Mouse (Mus musculus): ENCODE measurements around the gene Sap30l. TPM values are rescaled to one million over a fixed set of nuclear protein-coding genes. Genes with fewer than 3 reads are reported as not detected.

Sap30l gene
- polyA plus RNA-seq, 1 experiment from 2014 or later = 8.5 TPM

DNA sequence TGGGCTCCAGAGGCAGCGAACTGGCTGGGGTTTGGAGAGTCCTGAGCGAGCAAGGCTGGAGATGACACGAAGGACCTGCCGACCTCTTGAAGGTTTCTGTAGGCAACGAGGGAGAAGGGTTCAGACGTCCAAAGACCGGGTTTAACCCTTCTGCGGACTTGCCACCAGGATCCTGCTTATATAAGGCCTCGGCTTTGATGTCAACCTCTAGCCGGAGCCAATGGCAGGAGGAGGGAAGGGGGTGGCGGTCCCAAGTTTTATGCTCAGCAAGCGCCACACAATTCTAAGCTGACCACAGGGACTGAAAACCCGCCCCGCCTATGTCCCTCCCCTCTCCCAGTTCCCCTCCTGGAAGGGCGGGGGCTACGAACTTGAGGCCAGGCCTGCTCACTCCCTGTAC, 30.4 kb downstream of the Sap30l start:
- ATAC-seq (no peak), DNase-seq (ENCODE audit: low spot score) (no peak)
- 8% methylated on average over 16 of the region's 16 CpGs for WGBS
- no peak overlapping the region for H3K4me3 ChIP-seq (ENCODE audit: low read depth, low read length)
- no peaks in the 10 kb centered on the region for H3K9me3 ChIP-seq (replicated peaks; ENCODE audit: control insufficient read depth, low read length)
- H3K4me2 ChIP-seq (ENCODE audit: low read length) = no peak overlapping the region
- H3K27me3 ChIP-seq (replicated peaks; ENCODE audit: control insufficient read depth, insufficient read depth, low read length) = peaks cover 83% of the 10 kb centered on the region
- H3K4me1 ChIP-seq (ENCODE audit: control insufficient read depth, insufficient read depth, low read length) = peaks cover 5% of the 10 kb centered on the region; the same call in 1 of the 2 replicates
- H3K27ac ChIP-seq (ENCODE audit: low read depth, low read length) = no peak overlapping the region
- H3K36me3 ChIP-seq (ENCODE audit: control insufficient read depth, insufficient read depth, low read length) = no peaks in the 10 kb centered on the region
- H3K9ac ChIP-seq (ENCODE audit: low read length) = no peak overlapping the region

DNA sequence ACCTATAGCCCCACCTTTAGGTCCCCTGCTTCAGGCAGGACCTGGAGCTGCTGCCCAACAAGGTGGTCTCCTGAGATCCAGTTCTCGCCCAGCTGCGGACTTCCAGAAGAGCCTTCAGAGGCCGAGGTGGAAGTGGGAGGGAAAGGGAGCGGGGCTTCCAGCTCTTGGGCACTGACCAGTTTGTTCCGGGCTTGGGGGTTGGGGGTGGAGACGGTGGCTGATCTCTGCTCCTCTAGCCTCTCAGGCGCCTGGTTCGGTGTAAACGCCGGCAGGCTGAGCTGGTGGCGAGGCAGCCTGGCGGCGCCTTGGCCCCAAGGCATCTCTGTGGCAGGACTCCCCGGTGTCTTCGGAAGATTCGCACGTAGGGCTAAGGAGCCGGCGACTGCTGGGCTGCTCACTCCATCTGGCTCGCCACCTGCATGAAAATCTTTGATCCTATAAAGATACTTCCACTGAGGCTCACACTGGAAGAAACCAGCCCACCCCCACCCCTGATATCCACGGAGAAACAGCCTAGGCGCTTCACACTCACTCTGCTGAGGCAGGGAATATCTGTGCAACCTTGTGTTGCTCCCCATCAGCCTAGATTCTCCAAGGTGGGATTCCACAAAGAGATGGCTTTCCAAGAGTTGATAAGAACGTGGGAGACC, 31.2 kb downstream of the Sap30l start, which contains the start of gene Hand1:
Hand1 (minus strand) TSS at position 267 of the 650 bp plus-strand sequence.
- WGBS = 3% methylated on average over 23 of the region's 23 CpGs
- Histone ChIP-seq H3K27ac (ENCODE audit: low read depth, low read length) (no peak within 1 kb of the TSS), H3K9me3 (replicated peaks; ENCODE audit: control insufficient read depth, low read length) (no peaks in the 10 kb centered on the region), H3K27me3 (replicated peaks; ENCODE audit: control insufficient read depth, insufficient read depth, low read length) (peaks cover 80% of the 10 kb centered on the region), H3K4me3 (ENCODE audit: low read depth, low read length) (no peak within 1 kb of the TSS), H3K4me2 (ENCODE audit: low read length) (no peak within 1 kb of the TSS), H3K9ac (ENCODE audit: low read length) (no peak within 1 kb of the TSS), H3K4me1 (ENCODE audit: control insufficient read depth, insufficient read depth, low read length) (peaks cover 2% of the 10 kb centered on the region; the same call in 1 of the 2 replicates), H3K36me3 (ENCODE audit: control insufficient read depth, insufficient read depth, low read length) (no peaks in the 10 kb centered on the region)
- ATAC-seq = no peak
- DNase-seq (ENCODE audit: low spot score) = no peak

DNA sequence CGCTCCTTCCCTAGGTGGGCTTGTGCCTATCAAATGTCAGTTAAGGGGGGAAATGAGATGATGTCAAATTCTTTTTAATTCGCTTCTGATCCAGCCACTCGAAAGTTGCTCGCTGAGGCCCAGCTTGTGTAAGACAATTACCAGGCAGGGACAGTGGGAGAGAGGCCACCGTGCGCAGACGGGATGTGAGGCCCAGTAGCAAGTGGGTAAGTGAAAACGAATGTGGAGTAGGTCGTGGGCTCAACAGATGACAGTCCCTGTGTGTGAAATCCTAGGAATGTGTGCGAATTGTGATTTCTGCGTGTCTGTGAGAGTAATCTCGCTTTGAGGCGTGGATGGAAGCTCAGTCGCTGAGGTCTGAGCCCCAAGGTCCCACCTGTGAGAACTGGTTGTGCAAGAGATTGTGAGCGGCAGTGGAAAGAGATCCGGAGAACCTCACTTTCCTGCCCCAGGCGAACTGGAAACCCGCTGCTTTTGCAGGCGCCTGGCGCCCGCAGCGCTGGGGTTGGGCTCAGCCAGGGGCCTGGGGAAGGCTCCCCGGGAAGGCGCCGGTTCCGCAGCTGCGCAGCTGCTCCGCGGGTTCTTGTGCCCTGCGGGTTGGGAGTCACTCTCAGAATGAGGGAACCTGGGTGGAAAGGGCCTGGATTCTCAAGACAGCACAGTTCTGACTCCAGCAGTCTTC, 32.0 kb downstream of the Sap30l start:
- Histone ChIP-seq H3K9ac (ENCODE audit: low read length) (no peak overlapping the region), H3K36me3 (ENCODE audit: control insufficient read depth, insufficient read depth, low read length) (no peaks in the 10 kb centered on the region), H3K4me3 (ENCODE audit: low read depth, low read length) (no peak overlapping the region), H3K4me1 (ENCODE audit: control insufficient read depth, insufficient read depth, low read length) (no peaks in the 10 kb centered on the region), H3K27ac (ENCODE audit: low read depth, low read length) (no peak overlapping the region), H3K4me2 (ENCODE audit: low read length) (no peak overlapping the region), H3K27me3 (replicated peaks; ENCODE audit: control insufficient read depth, insufficient read depth, low read length) (peaks cover 82% of the 10 kb centered on the region), H3K9me3 (replicated peaks; ENCODE audit: control insufficient read depth, low read length) (no peaks in the 10 kb centered on the region)
- 2% methylated on average over 30 of the region's 30 CpGs for WGBS
- ATAC-seq = no peak
- no peak for DNase-seq (ENCODE audit: low spot score)

DNA sequence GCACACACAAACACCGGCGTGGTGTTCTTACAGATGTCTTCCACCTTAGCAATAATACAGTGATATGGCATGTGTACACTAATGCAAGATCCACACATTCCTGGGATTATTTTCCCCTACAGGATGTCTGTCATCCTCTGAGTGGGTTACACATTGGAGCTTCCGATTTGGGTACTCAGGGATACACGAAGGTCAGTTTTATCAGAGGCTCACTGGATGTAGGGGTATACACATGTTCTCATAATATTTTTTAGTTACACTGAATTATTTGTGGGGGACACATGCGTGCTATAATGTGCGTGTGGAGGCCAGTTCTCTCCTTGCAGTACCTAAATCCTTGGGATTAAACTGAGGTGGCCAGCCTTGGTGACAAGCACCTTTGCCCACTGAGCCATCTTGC, 32.6 kb downstream of the Sap30l start:
- no peaks in the 10 kb centered on the region for H3K4me1 ChIP-seq (ENCODE audit: control insufficient read depth, insufficient read depth, low read length)
- H3K36me3 ChIP-seq (ENCODE audit: control insufficient read depth, insufficient read depth, low read length) = no peaks in the 10 kb centered on the region
- DNase-seq (ENCODE audit: low spot score) (no peak), ATAC-seq (no peak)
- H3K27ac ChIP-seq (ENCODE audit: low read depth, low read length) = no peak overlapping the region
- peaks cover 87% of the 10 kb centered on the region for H3K27me3 ChIP-seq (replicated peaks; ENCODE audit: control insufficient read depth, insufficient read depth, low read length)
- H3K9ac ChIP-seq (ENCODE audit: low read length) = no peak overlapping the region
- 4% methylated on average over 6 of the region's 6 CpGs for WGBS
- H3K9me3 ChIP-seq (replicated peaks; ENCODE audit: control insufficient read depth, low read length) = no peaks in the 10 kb centered on the region
- H3K4me2 ChIP-seq (ENCODE audit: low read length) = no peak overlapping the region
- no peak overlapping the region for H3K4me3 ChIP-seq (ENCODE audit: low read depth, low read length)

DNA sequence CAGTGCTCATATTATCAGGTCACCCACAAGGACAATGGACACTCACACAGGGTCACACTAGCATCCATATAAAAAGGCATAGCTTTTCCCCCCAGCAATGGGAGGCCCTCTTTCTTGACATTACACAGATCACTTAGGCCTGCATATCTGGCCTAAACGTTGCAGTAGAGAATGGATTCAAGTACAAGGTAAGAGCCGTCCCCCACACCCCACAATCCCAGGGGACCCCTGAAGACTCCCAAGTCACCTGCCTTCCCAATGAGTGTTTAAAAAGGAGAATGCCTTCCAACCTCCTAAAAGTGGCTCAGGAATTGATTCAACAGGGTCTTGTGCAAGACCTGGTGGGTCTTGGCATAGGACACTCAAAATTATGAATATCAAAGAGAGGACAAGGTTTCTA, 33.9 kb downstream of the Sap30l start:
- H3K4me1 ChIP-seq (ENCODE audit: control insufficient read depth, insufficient read depth, low read length) = no peaks in the 10 kb centered on the region
- no peak overlapping the region for H3K4me3 ChIP-seq (ENCODE audit: low read depth, low read length)
- WGBS = 11% methylated on average over 2 of the region's 2 CpGs
- H3K9ac ChIP-seq (ENCODE audit: low read length) = no peak overlapping the region
- H3K36me3 ChIP-seq (ENCODE audit: control insufficient read depth, insufficient read depth, low read length) = no peaks in the 10 kb centered on the region
- H3K4me2 ChIP-seq (ENCODE audit: low read length) = no peak overlapping the region
- H3K9me3 ChIP-seq (replicated peaks; ENCODE audit: control insufficient read depth, low read length) = no peaks in the 10 kb centered on the region
- peaks cover 87% of the 10 kb centered on the region for H3K27me3 ChIP-seq (replicated peaks; ENCODE audit: control insufficient read depth, insufficient read depth, low read length)
- no peak for DNase-seq (ENCODE audit: low spot score)
- ATAC-seq = no peak
- H3K27ac ChIP-seq (ENCODE audit: low read depth, low read length) = no peak overlapping the region

DNA sequence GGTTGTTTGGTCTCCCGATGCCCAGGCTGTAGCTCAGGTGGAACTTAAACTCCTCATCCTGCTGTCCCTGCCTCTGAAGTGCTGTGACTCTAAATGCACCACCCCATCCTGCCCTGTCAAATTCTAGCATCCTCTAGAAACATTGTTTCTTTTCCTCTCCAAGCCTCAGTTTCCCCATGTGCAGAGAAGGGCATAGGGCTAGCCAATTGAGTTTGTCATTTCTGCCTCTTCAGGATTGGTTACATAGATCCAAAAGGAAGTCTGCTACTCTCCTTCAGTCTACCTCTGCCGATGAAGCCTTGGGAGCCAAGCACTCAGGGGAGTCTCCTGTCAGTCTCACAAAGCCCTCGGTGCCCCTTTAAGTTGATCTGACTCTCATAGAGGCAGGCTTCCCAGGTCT, 34.5 kb downstream of the Sap30l start:
- no peaks in the 10 kb centered on the region for H3K36me3 ChIP-seq (ENCODE audit: control insufficient read depth, insufficient read depth, low read length)
- no peak overlapping the region for H3K4me2 ChIP-seq (ENCODE audit: low read length)
- no peak overlapping the region for H3K27ac ChIP-seq (ENCODE audit: low read depth, low read length)
- H3K4me3 ChIP-seq (ENCODE audit: low read depth, low read length) = no peak overlapping the region
- H3K9ac ChIP-seq (ENCODE audit: low read length) = no peak overlapping the region
- H3K27me3 ChIP-seq (replicated peaks; ENCODE audit: control insufficient read depth, insufficient read depth, low read length) = peaks cover 84% of the 10 kb centered on the region
- H3K9me3 ChIP-seq (replicated peaks; ENCODE audit: control insufficient read depth, low read length) = no peaks in the 10 kb centered on the region
- DNase-seq (ENCODE audit: low spot score) = no peak
- 9% methylated on average over 3 of the region's 3 CpGs for WGBS
- ATAC-seq = no peak
- no peaks in the 10 kb centered on the region for H3K4me1 ChIP-seq (ENCODE audit: control insufficient read depth, insufficient read depth, low read length)

DNA sequence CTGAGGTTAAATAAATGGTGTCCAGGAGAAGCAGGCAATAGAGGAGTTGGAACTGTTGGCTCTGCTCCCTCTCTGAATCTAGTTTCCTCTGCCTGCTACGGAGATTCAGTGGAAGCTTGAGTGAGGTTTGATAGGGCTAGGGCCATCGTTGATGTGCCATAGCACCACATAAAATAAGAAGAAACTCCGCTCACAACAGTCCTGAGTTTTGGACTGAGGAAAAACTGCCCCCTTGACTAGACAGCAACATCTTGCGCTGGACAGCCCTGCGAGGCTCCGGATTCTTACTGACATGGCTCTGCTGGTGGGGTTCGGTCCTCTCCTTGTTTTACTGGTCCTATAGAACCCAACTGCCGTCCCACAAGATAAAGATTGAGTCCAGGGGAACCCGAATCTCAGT, 35.0 kb downstream of the Sap30l start:
- H3K9me3 ChIP-seq (replicated peaks; ENCODE audit: control insufficient read depth, low read length) = no peaks in the 10 kb centered on the region
- H3K36me3 ChIP-seq (ENCODE audit: control insufficient read depth, insufficient read depth, low read length) = no peaks in the 10 kb centered on the region
- H3K9ac ChIP-seq (ENCODE audit: low read length) = no peak overlapping the region
- 0 out of 2 replicates have a peak, but pooled peaks cover 2% of the 10 kb centered on the region for H3K4me1 ChIP-seq (ENCODE audit: control insufficient read depth, insufficient read depth, low read length)
- no peak for DNase-seq (ENCODE audit: low spot score)
- ATAC-seq = no peak
- H3K4me2 ChIP-seq (ENCODE audit: low read length) = no peak overlapping the region
- no peak overlapping the region for H3K27ac ChIP-seq (ENCODE audit: low read depth, low read length)
- 4% methylated on average over 9 of the region's 9 CpGs for WGBS
- no peak overlapping the region for H3K4me3 ChIP-seq (ENCODE audit: low read depth, low read length)
- H3K27me3 ChIP-seq (replicated peaks; ENCODE audit: control insufficient read depth, insufficient read depth, low read length) = peaks cover 84% of the 10 kb centered on the region

DNA sequence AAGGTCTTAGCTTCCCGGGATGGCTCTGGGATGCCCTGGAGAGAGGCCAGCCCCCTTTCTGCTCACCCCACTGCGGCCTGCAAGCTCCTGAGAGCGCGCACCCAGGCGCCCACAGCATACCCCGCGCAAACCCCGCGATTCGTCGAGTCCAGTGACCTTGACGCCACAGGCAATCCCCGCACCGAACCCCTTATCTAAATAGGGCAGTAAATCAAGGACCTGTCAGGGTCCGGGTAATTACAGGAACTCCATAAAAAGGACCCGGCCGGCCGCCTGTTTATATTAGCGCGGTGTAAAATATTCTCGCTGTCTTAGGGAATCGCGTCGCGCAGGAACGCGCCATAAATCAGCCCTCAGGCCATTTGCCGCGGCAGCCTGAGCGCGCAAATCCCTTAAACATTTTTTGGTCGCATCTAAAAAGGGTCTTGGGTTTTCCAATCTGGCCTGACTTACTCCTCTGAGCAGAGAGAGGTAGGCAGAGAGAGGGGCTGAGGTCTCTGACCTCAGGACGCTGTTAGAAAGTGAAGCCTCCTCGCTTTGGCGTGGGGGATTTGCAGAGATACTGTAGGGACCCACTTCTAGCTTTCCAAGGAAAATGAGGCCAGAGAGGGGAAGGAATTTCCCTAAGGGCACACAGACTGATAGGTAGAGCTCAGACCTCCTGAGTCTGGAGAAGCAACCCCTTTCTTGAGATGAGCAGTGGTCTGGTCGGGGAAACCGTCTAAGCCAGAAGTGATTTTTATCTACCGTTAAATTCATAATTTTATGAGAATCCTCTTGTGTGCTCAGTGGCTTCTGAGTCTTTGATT, 35.6 kb downstream of the Sap30l start:
- WGBS = 1% methylated on average over 38 of the region's 38 CpGs
- no peaks in the 10 kb centered on the region for H3K36me3 ChIP-seq (ENCODE audit: control insufficient read depth, insufficient read depth, low read length)
- no peak overlapping the region for H3K27ac ChIP-seq (ENCODE audit: low read depth, low read length)
- no peak overlapping the region for H3K4me2 ChIP-seq (ENCODE audit: low read length)
- H3K4me3 ChIP-seq (ENCODE audit: low read depth, low read length) = no peak overlapping the region
- DNase-seq (ENCODE audit: low spot score) (no peak), ATAC-seq (no peak)
- no peak overlapping the region for H3K9ac ChIP-seq (ENCODE audit: low read length)
- 0 out of 2 replicates have a peak, but pooled peaks cover 3% of the 10 kb centered on the region for H3K4me1 ChIP-seq (ENCODE audit: control insufficient read depth, insufficient read depth, low read length)
- H3K27me3 ChIP-seq (replicated peaks; ENCODE audit: control insufficient read depth, insufficient read depth, low read length) = peaks cover 82% of the 10 kb centered on the region
- no peaks in the 10 kb centered on the region for H3K9me3 ChIP-seq (replicated peaks; ENCODE audit: control insufficient read depth, low read length)
